Mouse (Mus musculus) CD4-positive, CD25-positive, alpha-beta regulatory T cell, adult 2 months (primary cell): ENCODE data around the gene Abraxas2.

ENCODE experiments used
- DNase-seq: peaks from one replicate; pipeline ENCODE4 v3.0.0-alpha.2; 2012; ENCODE audit warnings: low read depth, low spot score

Gene Abraxas2

DNA sequence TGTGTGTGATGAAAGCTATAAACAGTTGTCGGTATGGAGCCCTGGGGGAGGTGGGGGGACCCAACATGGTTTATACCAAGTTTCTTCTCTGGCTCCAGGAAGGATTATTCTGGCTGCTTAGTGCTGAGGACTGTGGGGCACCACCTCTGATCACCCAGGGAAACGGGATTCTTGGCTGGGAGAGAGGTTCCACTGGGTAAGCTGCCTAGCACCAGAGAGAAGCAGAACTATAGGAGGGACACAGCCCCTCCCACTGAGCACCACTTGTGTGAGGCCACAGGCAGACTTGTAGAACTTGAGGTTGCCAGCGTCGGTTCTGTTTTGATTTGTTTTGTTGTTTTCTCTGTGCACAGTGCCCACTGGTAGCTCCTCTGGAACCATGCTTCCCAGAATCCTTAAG lies 5.1 kb upstream of the Abraxas2 start:
- DNase-seq, result no peak

DNA sequence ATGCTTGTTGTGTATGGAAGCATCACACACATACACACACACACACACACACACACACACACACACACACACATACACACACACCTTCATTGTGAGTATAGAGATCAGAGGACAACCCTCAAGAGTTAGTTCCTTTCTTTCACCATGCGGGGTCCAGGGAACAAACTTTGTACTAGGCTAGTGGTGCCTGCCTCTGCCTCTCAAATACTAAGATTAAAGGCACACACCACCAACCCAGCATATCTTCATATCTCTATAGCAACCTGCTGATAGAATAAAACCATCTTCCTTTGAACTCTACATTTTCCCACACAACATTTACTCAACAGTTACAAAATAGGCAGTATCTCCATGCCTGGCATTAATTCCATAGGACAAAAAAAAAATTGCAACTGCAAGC lies 2.9 kb upstream of the Abraxas2 start:
- DNase-seq, result no peak

DNA sequence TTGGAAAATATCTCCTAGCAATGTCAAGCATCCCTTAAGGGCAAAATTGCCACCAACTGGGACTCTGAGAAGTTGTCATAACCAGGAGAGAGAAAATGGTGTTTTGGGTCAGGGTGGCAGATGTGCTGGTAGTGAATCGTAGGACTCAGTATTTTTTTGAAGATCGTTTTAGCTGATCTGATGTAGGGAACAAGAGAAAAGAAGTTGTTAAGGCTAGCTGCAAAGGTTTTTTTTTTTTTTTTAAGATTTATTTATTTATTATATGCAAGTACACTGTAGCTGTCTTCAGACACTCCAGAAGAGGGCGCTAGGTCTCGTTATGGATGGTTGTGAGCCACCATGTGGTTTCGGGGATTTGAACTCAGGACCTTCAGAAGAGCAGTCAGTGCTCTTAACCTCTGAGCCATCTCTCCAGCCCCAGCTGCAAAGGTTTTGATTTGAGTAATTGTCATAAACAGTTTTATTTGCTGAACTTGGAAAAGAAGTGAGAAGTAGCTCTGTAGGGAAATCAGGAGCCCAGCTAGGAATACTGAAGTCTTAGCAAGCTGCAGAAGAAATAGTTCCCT lies 899 bp upstream of the Abraxas2 start:
- peak; percentile 44 for DNase-seq

DNA sequence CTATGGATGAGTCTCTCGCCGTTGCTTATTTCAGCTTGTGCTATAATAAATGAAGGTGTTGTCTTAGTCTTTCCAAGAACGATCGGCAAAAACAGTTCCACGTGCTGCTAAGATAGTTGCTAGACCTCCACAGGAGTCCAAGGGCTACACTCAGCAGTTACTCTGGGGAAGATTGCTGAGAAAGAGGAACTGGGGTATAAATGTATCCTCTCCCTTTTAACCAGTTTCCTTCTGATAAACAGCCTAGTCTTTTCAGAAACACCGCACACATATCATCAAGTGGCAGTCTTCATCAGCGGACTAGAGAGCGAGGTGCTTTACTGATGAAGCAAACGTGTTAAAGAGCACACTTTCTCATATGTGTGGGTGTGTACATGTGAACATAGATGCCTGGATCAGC lies 7.3 kb downstream of the Abraxas2 start:
- no peak for DNase-seq

DNA sequence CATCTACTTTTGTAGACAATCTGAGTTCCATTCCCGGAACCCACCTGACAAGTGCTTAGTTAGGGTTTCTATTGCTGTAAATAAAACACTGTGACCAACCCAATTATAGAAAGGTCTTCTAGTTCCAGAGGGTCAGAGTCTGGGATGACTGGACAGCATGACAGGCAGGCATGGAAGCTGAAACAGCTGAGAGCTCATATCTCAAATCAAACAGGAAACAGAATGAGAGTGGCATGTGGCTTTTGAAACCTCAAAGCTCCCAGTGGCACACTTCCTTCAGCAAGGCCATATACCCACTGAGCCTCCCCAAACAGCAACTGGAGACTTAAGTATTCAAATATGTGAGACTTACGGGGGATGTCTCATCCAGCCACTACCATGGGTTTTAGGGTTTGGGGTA lies 14.0 kb downstream of the Abraxas2 start:
- DNase-seq, result peak; percentile 9

DNA sequence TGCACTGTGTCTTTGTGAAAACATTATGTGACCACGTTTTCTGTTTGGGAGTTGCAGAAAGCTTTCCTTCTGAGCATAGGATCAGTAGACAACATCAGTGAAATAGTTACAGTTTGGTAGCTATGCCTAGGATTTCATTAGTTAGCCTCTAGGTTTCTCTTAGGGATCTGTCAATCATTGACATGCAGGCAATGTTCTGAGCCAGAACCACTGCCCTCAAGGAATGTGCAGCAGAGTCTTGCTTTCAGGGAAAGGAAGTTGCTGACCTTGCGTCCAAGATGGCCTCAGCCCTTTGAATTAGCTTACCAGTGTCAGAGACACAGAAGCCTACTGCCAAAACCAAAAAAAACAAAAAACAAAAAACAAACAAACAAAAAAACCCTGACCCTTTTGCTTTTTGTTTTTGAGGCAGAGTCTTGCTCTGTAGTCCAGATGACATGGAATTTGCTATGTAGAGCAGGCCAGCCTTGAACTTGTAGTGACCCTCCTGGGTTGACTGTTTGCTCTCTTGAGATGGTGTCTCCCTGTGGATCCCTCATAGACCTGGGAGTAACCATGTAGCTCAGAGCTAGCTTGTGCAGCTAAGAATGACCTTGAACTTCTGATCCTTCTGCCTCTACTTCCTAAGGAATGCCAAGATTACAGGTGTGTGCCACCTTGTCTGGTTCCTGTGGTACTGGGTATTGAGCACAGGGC lies 16.5 kb downstream of the Abraxas2 start:
- DNase-seq, result no peak

DNA sequence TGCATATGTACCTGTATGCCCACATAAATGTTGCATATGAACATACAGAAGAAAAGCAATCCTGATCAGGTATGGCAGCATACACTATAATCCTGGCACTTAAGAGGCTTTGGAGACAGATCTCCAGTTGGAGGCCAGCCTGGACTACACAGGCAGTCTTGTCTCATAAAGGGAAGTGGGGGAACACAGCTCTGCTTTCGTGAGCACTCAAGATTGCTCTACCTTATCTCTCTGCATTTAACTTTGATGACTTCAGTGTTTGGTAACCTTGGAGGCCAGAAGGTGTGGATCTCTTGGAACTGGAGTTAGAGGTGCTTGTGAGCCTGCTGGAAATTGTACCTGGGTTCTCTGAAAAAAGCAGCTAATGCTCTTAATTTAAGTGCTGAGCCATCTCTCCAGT lies 21.3 kb downstream of the Abraxas2 start:
- no peak for DNase-seq

DNA sequence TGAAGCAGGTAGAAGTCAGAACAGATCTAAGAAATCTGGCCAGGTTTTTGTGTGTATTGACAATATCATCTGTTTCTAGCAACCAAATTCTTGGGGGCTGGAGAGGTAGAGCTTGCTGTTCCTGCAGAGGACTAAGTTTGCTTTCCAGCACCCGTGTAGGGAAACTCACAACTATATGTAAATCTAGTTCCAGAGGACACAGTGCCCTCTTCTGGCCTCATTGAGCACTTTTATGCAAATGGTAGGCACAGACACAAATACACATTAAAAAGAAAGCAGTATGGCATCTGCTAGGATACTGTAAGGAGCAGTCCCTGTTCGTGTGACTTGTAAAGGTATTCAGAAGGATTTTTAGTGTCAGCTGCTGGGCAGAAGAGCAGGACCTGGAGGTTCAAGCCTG lies 23.3 kb downstream of the Abraxas2 start:
- DNase-seq, result peak; percentile 66

DNA sequence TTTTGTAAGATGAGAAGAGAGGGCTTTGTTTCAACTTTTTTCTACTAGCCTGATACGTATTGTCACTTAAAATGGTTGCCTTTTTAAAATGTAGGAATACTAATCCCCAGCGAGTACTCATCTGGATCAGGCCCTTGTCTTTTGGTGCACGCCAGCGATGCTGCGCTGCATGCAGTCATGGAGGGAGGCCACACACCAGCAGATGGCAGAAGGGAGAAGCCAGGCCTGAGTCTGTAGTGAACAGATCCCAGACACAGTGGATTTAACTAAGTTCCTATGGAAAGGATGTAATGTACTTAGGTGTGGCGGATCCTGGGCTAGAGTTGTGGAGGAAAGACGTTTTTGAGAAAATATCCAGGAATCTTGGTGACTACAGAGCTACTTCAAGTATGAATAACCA lies 25.0 kb downstream of the Abraxas2 start:
- no peak for DNase-seq

DNA sequence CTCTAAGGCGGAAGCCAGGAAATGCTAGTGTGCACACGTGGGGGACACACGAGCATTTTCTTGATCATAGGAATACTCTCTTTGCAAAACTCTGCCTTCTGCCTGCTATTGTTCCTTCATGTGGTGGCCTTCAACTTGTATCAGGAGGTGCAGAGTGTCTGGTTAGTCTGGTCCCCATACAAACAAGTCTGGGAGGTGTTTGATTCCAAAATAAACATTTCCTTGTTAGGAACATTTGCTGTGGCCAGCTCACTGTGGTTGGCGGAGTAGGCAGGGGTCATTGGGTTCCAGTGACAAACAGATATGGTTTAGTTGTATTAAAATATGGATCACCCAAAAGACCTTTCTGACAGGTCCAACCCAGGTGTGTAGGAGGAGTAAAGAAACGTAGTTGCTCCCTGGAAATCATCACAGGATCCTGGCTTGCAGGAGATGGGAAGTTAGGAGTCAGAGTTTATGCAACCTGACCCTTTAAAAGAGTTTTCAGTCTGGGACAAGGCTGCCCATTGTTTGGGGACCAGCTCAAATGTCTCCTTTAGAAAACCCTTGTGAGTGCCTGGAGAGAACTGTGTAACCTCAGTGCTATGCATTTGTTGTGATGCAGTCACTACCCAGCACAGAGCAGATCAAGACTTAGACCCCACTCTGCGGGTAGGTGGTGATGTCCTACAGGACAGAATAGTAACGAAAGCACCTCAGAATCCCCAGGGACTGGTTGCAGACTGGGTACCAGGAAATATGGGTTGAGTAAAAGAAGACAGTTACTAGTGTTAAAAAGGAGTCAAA lies 28.2 kb downstream of the Abraxas2 start:
- no peak for DNase-seq

DNA sequence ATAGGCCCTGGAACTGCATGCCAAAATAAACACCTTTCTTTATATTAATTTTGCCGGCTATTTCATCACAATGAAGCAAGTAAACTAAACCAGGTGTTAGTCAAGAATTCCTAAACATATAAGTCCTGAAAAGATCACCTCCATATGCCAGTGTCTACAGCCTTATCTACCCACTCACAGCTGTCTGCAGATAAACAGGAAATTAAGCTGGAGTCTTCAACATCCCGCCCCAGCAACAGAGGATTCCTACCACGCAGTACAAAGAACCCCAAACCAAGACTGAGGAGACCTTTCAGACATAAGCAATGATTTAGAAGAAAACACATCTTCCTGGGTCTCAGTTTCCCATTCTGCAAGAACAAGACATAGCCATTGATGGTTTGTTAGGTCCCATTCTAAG lies 29.0 kb downstream of the Abraxas2 start:
- no peak for DNase-seq

DNA sequence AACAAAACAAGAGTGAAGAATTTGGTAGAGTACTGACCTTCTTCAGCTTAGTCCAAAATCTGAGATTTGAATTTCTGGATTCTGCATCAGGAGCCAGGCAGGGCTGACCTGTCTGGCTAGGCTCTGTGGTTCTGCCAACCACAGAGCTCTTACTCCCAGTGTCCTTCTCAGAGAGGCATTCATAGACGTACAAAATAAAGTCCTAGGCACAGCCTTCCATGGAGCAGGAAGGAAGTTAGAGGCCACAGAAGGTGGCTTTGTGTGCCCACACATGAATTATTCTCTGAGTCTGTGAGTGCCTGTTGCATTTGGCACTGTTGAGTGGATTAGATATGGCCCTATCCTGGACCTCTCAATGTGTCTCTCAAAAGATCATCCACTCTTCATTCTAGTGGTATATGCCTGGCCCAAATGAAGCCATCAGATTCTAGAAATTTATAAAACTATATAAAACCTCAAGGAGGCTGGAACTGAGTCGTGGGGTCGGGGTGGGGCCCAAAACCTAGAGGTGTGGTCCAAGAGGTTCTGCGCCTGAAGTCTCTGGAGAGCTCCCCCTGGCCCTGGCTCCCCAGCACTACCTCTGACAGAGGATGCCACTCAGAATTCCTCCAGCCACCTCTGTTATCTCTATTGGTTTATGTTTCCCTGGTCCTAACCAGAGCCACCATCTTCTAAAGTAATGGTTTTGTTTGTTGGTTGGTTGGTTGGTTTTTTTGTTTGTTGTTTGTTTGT lies 29.7 kb downstream of the Abraxas2 start:
- DNase-seq, result peak; percentile 11

DNA sequence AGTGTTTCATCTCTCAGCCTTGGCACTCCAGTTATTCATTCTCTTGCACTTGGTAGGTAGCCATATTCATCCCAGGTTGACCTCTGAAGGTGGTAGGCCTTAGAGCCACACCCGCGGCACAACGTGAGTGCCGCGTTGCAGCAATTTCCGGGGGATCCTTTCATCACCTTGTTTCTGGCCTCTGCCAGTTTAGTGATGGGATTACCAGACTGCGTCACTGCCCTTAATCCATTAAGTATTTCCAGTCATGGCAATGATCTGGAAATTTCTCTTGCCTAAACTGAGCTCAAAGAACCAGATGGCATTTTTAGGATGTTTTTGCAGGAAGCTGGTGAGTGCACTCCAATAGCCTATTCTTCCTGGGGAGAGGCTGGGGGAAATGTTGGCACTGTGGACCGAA lies 30.7 kb downstream of the Abraxas2 start:
- DNase-seq, result no peak

DNA sequence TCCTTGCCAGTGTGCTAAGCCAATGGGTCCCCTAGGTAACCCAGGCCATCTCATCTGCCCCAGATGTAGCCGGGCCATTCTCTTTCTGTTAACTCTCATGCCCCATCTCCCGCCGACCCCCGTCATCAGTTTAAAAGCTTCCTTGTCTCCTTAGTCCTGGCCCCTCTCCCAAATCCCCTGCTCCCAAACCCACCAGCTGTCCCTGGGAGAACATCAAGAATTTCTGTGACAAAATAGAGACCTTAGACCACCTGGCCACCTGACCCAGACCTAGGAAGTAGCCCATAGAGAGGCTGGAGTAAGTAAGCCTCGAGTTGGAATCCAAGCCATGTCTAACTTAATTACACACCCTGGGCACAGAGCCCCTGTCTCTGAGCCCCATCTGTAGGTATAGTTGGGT lies 31.2 kb downstream of the Abraxas2 start:
- no peak for DNase-seq

DNA sequence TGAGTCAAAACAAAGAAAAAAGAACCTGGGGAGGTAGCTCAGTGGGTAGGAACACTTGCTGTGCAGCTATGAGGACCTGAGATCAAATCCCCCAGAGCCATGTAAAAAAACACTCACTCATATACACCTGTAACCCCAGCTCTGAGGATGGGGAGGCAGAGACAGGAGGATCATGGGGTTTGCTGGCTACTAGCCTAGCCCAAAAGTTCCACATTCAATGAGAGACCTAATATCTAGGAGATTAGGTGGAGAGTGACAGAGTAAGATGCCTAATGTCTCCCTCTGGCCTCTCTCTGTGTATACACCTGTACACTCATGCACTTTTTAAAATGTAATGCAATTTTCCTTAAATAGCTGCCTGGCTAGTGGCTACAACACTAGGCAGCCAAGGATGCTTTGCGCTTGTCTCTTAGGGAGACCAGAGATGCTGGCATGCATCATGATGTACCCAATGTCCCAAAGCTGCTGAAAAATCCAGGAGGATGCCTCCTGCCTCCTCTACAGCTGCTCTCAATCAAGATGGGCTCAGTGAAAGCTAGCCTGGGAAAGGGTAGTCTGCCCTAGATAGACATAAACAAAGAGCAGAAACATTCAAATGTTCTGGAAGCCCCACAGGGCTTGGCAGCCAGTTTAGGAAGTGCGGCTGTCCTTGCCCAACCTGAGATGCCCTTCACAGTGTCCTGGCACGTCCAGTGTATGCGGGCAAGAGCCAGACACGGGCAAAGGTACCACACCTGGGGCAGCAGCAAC lies 32.7 kb downstream of the Abraxas2 start:
- DNase-seq, result no peak

DNA sequence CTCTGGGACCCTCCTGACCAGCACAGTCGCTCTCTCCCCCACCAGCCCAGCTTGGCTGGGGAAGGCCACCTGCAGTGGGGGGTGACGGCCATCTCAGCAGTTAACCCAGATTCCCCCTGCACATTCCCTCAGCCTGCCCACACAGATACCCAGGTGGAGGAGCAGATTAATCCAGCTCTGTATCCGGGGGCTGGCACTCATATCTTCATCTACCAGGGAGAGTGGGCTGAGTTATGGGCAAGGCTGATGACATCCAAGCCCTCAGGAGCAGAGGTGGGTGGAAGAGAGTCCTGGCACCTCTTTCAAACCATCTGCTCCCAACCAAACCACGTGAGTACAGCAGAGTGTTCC lies 33.3 kb downstream of the Abraxas2 start:
- no peak for DNase-seq

DNA sequence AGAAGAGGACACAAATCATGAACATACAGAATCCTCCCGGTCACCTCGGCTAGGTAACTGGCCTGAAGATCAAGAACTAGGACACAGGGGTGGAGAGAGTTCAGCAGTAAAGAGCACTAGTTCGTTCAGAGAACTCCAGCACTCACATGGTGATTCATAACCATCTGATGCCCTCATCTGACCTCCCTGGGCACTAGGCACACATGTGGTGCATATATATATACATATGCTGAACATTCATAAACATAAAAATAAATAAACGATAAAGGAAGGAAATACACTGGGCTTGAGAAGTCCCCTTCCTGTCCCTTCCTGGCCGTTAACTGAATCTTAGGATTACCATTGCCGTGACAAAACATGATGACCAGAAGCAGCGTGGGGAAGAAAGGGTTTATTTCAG lies 33.8 kb downstream of the Abraxas2 start:
- DNase-seq, result no peak

DNA sequence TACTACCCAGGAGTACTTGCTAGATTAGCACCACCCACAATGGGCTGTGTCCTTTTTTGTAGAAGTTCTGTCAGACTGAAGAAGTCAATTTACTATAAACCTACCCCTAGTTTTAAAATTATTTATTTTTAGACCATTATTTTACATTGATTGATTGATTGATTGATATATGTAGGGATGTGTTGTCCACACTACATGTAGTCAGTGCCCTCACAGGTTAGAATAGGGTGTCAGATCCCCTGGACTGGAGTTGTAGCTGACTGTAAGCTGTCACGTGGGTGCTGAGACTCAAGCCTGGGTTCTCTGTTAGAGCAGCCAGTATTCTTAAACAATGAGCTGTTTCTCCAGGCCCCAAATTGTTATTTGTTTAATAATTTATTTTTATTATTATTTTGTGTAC lies 34.3 kb downstream of the Abraxas2 start:
- DNase-seq, result no peak

DNA sequence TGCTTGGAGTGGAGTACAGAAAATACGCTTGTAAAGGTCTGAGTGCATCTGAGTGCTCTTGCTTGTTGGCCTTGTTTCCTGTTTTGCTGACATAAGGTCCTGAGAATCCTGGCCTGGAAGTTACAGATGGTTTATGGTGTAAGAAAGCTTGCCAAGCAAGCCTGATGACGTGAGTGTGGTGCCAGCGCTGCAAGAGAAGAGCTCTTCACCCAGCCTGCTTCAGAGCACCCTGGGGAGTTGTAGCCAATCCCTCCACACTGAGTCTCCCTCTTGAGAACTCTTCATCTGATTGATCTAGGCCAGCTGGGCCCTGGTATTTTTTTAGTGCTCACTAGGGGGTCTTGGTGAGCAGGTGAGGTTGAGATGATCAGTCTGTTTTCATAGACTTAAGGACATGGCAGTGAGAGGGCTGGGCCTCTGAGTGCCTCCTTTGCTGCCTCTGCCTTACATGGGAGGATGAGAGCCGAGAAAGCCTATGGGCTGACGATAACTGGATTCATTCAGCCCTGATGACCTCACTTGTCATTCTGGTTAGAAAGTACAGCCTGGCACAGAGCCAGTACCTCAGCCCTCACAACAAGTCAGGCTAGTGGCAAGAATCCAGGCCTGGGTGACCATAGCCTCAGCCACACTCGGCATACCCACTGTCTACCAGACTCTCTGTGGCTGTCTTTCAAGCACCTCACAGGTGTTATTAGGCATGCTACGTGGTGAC lies 36.0 kb downstream of the Abraxas2 start:
- DNase-seq, result no peak

DNA sequence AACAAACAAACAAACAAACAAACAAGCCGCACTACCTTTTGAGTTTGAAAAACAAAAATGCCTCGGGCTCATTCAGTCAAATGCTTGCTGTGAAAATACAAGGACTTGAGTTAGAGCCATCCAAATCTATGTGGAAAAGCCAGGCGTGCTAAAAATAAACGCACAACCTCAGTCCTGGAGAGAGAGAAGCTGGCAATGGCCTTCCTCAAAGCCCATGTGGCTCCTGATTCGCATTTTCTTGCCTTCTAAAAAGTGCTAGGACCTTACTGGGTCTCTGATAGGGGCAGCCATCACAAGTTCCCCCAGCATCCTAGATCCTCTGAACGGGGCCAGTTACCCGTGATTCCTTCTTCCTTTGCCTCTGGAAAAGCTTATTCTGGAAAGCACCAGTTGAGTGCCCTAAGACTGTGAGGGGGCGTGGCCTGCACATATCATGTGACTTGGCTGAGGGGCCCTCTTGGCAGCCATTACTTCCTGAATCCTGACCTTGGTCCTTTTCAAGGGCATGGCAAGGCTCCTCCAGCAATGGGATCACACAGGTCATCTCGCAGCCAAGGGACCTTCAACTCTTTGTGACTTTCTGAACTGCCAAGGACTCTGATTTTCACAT lies 37.3 kb downstream of the Abraxas2 start:
- no peak for DNase-seq

DNA sequence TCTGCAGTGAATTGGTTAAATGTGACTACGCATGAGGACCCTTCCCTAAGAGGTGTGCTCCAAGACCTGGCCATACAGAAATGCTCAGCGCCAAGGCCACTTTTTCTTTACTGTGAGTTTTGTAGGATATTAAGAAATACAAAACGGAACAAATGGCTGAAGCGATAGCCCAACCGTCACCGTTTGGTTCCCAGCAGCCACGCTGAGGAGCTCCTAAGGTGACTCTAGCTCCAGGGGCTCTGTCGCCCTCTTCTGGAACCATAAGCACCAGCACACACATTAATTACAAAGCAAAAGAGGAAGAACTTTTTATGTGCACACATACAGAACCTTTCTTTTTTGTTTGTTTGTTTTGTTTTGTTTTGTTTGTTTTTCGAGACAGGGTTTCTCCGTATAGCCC lies 38.2 kb downstream of the Abraxas2 start:
- DNase-seq, result peak; percentile 32
